Mouse (Mus musculus) left cerebral cortex, adult 18-20 months (tissue): Measurements from ENCODE around the gene Hmx1. TPM values are rescaled to one million over a fixed set of nuclear protein-coding genes. Genes with fewer than 3 reads are reported as not detected.

Experiments used
- DNase-seq, 2 experiments: peaks; one replicate each; pipeline ENCODE4 v3.0.0; 2021 to 2022; ENCODE audit warnings: low spot score in 2 of 2, mixed read lengths in 1 of 2
- long read RNA-seq, 2 experiments: library from polyadenylated mRNA; stranded (forward); transcript quantifications; one replicate each; pipeline ENCODE4 v2.0.0; 2021
- total RNA-seq, 2 experiments: library from RNA; stranded (reverse); gene quantifications; 2 replicates each; pipeline ENCODE4 v1.2.3; 2021

Gene Hmx1
- total RNA-seq: not detected
- long read RNA-seq, experiment 1: 0 reads
- long read RNA-seq, experiment 2: 0 reads

GRCm38 (mm10) chr5:35388491-35389111 is at the start of gene Hmx1:
Hmx1 (plus strand) TSS chr5:35389108.
- DNase-seq: no peak

DNA sequence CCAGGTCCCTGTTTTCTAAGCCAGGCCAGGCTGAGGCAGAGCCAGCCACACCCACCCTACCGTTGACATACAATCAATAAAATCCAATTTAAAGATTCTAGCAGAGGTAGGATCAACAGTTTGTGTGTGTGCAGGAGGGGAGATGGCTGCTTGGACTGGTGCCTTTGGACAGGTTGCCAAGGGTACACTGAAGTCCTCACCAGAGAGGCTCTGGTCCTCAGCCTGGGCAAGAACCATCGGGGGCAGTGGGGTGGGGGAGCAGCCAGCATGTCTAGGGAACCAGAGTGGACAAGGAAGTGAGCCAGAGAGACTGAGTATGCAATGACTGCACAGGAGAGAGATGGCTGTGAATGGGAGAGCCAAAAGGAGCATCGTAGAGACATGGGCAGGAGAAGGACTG is 43.8 kb upstream of the Hmx1 start:
- DNase-seq: no peak

- peak; percentile 82 to 87 for DNase-seq
Measured at GRCm38 (mm10) chr5:35348794-35349193, 40.1 kb upstream of the Hmx1 start.

DNA sequence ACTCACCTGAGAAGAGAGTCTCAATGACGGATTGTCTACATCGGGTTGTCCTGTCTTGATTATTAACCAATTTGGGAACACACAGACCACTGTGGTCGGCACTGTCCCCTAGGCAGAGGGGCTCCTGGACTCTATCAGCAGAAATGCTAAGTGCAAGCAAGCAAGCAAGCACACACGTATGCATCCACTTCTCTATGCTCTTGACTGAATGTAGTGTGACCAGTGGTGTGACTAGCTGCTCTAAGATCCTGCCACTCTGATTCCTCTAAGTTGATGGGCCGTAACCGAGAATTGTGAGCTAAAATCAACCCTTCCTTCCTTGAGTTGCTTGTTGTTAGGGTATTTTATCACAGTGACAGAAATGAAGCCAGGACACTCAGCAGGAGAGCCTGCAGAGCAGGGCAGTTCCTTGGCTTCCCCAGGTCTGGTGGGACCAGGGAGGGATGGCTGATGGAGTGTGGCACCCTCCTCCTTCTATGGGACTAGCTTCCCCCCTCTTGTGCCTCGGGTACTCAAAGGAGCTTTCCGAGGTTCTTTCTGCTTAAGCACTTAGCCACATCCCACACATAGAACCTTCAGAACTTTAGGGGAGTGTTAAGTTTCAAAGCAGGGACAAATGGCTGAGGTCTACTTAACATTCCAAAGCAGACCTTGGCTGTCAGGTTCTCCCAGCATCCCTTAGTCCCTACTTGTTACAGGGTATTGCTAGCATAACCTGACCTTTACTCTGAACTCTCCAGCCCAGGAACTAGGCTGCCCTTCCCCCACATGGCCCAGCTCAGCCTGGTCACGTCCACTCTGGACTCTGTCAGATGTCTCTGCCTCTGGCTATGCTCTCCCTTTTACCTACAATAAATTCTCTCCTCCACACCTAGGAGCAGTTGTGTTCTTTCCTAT is 31.1 kb upstream of the Hmx1 start:
- no peak for DNase-seq

GRCm38 (mm10) chr5:35361570-35362284 is 27.2 kb upstream of the Hmx1 start:
- DNase-seq: peak; percentile 96 to 99

DNA sequence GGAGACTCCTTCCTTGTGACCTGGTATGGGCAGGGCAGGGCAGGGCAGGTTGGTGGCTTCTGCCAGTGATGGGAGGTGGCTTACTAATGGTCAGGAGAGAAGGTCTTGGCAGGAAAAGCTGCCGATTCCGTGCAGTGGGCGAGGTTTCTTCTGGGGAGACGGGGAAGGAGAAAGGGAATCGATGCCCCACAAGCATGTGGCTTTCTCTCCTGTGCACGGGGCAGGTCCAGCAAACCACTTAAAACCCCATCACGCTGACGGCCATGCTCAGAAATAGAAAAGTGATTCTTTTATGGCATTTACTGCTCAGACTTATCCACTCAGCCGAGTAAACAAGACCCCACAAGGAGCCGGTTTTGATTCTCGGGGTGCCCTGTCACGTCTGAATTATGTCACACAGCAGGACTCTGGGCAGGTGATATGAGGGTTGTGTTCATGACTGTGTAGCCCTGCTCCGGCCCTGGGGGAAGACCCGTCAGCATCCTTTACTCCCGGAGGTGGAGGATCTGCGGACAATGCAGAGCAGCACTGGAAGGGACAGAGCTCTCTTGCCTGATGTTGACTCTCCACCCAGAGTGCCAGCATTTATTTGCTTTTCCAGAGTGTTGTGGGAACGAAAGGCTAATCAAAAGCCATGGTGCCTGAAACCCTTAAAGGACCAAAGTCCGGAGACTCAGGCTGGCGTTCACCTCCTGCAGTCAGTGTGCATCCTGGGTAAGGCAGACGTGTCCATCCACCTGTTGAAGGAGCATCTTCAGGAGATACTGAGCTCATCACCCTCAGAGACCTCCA is 22.5 kb upstream of the Hmx1 start:
- no peak for DNase-seq

DNA sequence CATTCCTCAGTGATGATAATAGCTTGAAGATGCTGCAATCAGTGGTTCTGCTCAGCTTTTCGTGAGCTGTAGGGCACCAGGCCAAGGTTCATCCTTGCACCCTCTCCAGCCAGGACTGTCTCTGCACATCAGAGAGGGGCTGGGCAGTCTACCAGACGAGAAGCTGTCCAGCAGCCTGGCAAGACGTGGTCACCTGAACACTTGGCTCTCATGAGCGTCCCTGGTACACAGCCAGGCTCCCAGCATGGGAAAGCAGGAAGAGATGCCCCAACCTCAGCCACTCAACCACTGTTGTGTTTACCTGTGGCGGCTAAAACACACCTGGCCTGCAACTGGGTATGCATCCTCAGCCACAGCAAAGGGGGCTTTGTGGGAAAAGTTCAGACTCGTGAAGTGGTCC is 20.0 kb upstream of the Hmx1 start:
- no peak for DNase-seq

DNA sequence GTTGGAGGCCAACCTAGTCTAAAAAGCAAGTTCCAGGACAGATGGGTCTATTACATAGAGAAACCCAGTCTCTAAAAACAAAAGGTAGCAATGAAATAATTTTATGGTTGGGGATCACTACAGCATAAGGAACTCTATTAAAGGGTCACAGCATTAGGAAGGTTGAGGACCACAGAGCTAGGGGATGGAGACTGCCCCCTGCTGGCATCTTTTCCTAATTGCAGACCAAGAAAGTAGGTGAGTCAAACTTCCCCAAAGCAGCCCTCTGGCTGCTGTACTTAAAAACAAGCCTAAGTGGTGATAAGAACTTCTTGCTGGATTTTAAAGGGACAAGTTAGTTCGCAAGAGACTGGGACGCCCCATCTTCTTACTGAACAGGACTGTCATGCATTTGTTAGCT is 9.8 kb upstream of the Hmx1 start:
- DNase-seq: no peak

DNA sequence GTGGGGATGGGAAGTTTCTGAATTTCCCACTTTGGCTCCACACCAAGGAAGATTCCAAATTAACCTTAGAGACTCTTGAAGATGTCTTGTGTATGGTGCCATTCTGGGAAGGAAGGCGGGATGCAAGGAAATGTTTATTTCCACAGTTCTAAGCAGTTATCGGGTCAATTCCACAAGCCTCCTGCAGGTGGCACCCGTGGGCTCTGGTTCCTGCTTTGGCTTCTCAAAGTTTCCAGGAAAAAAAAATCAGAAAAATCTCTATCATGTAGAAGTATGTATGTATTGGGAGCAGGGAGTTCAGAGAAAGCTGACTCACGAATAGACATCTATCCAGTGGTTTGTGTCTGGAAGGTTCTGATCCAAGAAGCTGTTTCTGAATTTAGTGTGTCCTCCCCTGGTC is 9.1 kb upstream of the Hmx1 start:
- peak; percentile 20 to 48 for DNase-seq

DNA sequence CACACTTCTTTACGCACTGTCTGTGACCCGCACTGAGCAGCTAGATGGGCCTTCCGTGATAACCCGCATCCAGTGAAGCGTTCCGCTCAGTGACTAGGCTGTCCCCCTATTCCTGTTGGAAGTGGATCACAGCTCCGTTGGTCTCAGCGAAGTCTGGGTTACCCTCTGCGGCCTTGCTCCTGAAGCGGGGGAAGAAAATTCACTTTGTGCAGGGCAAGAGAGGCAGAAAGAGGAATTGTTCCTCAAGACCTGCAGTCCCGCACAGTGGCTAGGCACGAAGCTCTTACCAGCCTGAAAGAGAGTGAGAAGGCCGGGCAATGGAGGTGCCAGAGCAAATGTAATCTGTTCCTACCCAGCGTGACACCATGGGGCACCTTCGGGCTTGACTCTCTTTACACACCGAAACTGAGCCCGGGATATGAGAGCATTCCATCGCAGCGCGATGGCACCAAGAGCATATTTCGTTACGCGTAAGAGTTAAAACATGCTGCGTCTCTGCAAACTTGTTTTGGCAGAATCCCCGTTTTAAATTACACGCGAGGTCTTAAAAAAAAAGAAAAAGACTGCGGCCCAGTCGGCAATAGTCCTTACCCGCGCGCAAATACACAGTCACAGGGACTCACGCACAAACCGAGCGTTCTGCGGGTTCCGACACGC is 946 bp upstream of the Hmx1 start:
- DNase-seq: no peak

GRCm38 (mm10) chr5:35389441-35389840 is 533 bp downstream of the Hmx1 start:
- DNase-seq: no peak

- DNase-seq: no peak
Measured at GRCm38 (mm10) chr5:35389915-35390314, 1.0 kb downstream of the Hmx1 start.

GRCm38 (mm10) chr5:35390848-35391655 is 2.1 kb downstream of the Hmx1 start:
- DNase-seq: no peak

- peak in 1 of 2 experiments; percentile 11 for DNase-seq
Measured at GRCm38 (mm10) chr5:35391656-35392333, 2.9 kb downstream of the Hmx1 start.

DNA sequence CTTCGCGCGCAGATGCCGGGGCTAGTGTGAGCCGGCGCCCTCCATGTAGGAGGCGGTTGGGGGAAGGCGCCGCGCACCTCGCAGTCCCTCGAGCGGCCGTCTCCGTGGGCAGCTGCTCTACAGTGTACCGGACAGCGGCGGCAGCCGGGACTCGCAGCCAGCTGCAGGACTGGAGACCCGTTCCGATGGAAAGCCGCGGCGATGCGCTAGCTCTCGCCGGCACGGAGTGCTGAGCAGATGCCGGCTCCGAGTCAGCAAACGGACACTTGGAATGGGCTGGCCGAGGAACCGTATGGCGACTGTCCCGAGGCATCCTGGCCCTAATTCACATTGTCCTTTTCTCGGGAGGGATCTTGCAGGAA is 3.4 kb downstream of the Hmx1 start:
- DNase-seq: no peak

DNA sequence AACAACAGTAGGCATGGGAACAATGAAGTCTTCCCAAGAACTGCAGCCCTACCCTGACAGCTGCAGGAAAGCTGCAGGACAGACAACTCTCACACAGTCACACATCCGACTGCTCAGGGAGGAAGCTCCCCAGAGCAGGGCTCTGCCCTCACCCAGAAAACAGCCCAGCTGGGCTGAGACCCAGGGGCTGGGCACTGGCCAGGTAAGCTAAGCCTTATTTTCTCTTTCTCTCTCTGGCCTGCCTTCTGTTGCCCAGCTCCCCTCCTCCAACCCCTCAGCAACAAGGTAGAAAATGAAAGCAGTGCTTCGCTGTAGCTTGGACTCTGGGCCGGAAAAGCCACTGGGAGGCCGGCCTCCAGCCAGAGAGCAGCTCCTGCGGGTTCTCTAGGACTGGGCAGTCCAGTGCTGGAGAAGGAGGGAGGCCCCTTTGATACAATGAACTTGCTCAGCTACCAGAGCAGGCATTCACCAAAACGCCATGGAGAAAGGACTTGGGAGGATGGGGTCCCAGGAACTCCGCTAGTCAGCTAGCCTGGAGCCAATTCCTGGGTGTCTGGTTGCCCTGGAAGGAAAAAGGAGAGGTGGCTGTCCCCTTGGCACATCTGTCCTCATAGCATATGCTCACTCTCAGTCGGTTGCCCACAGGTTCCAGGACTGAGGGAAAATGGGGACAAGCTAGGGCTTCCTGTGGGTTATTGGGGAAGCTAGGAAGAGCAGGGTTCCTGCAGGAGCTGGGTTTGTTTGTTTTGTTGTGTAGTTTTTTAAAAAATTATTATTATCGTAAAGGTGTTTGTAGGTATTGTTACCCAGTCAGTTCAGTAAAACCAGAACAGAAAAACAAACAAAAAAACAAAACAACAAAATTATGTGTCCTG is 6.9 kb downstream of the Hmx1 start:
- no peak for DNase-seq

- DNase-seq: no peak
Measured at GRCm38 (mm10) chr5:35396976-35397641, 8.2 kb downstream of the Hmx1 start.
